Mouse (Mus musculus) gastrocnemius, postnatal 36 days (tissue): ENCODE results near the gene Clcn3. TPM values are rescaled to one million over a fixed set of nuclear protein-coding genes. Genes with fewer than 3 reads are reported as not detected.
"Not testable (repeated sequence)": the region's sequence is repeated elsewhere in the genome, so short reads cannot be mapped to it uniquely, and the experiment has no call there.

Source experiments
- DNase-seq, 2 experiments: peaks; one replicate each; pipeline ENCODE4 v3.0.0; 2022
- intact Hi-C: fragments of 180-260 bp; cut with DNase I; formaldehyde crosslinking; loops from one replicate; pipeline ENCODE4 v1.15.1; 2025
- long read RNA-seq, 2 experiments: library from polyadenylated mRNA; stranded (forward); transcript quantifications; one replicate each; pipeline ENCODE4 v2.0.0; 2021
- total RNA-seq, 2 experiments: library from RNA; stranded (reverse); gene quantifications; 2 replicates each; pipeline ENCODE4 v1.2.3; 2021

The Clcn3 gene
- 10 to 100 TPM; 24.3 to 25.4 TPM for total RNA-seq
- long read RNA-seq, experiment 1, full-length matches to known transcripts = 6 of 10 reads
- long read RNA-seq, experiment 1, partial matches to known transcripts = 2 of 10 reads
- long read RNA-seq, experiment 1, other reads (novel, unspliced or antisense) = 2 of 10 reads
- long read RNA-seq, experiment 2, full-length matches to known transcripts = 7 of 12 reads
- long read RNA-seq, experiment 2, partial matches to known transcripts = 1 of 12 reads
- long read RNA-seq, experiment 2, other reads (novel, unspliced or antisense) = 4 of 12 reads

GRCm38 (mm10) chr8:60982701-60983687 lies at the start of gene Clcn3:
Gene Clcn3, minus strand, starts transcription at chr8:60983300.
- intact Hi-C loops = no loop called here
- peak; percentile 90 to 95 for DNase-seq

GRCm38 (mm10) chr8:60996468-60996867 lies 13.4 kb upstream of the Clcn3 start:
- no peak for DNase-seq
- intact Hi-C loops = no loop called here

- no peak for DNase-seq
- intact Hi-C loops = no loop called here
Observed at GRCm38 (mm10) chr8:60993639-60993986, 10.5 kb upstream of the Clcn3 start.

- DNase-seq = peak; percentile 95 to 98
- intact Hi-C loops = no loop called here
Observed at GRCm38 (mm10) chr8:60992910-60993638, 10.0 kb upstream of the Clcn3 start, which contains the start of gene Nek1. Gene Nek1, plus strand, starts transcription at chr8:60993195.

- intact Hi-C loops = no loop called here
- DNase-seq = peak in 1 of 2 experiments; percentile 69
Observed at GRCm38 (mm10) chr8:60992561-60992909, 9.4 kb upstream of the Clcn3 start.

GRCm38 (mm10) chr8:60984260-60985010 lies 1.3 kb upstream of the Clcn3 start:
- intact Hi-C loops, DNase-seq: not testable (repeated sequence)

GRCm38 (mm10) chr8:60983688-60984079 lies 584 bp upstream of the Clcn3 start:
- DNase-seq = peak; percentile 34 to 41
- intact Hi-C loops = no loop called here

- no peak for DNase-seq
- intact Hi-C loops = no loop called here
Observed at GRCm38 (mm10) chr8:60981388-60981787, 1.7 kb downstream of the Clcn3 start.

GRCm38 (mm10) chr8:60978496-60978895 lies 4.6 kb downstream of the Clcn3 start:
- DNase-seq = no peak
- intact Hi-C loops = no loop called here

GRCm38 (mm10) chr8:60976818-60977217 lies 6.3 kb downstream of the Clcn3 start:
- no peak for DNase-seq
- intact Hi-C loops = no loop called here

- no peak for DNase-seq
- intact Hi-C loops = no loop called here
Observed at GRCm38 (mm10) chr8:60974837-60975236, 8.3 kb downstream of the Clcn3 start.

GRCm38 (mm10) chr8:60973448-60973847 lies 9.7 kb downstream of the Clcn3 start:
- intact Hi-C loops = no loop called here
- no peak for DNase-seq

- DNase-seq = peak in 1 of 2 experiments; percentile 7
- intact Hi-C loops = no loop called here
Observed at GRCm38 (mm10) chr8:60971808-60972207, 11.3 kb downstream of the Clcn3 start.

- DNase-seq = no peak
- intact Hi-C loops = no loop called here
Observed at GRCm38 (mm10) chr8:60969091-60969490, 14.0 kb downstream of the Clcn3 start.

- DNase-seq = no peak
- intact Hi-C loops = no loop called here
Observed at GRCm38 (mm10) chr8:60965741-60966140, 17.4 kb downstream of the Clcn3 start.

GRCm38 (mm10) chr8:60965306-60965705 lies 17.8 kb downstream of the Clcn3 start:
- intact Hi-C loops = no loop called here
- no peak for DNase-seq

GRCm38 (mm10) chr8:60964518-60964917 lies 18.6 kb downstream of the Clcn3 start:
- intact Hi-C loops = no loop called here
- no peak for DNase-seq

- intact Hi-C loops = no loop called here
- DNase-seq = no peak
Observed at GRCm38 (mm10) chr8:60963931-60964330, 19.2 kb downstream of the Clcn3 start.

GRCm38 (mm10) chr8:60962763-60963162 lies 20.3 kb downstream of the Clcn3 start:
- intact Hi-C loops = no loop called here
- DNase-seq = no peak

GRCm38 (mm10) chr8:60956847-60957246 lies 26.3 kb downstream of the Clcn3 start:
- no peak for DNase-seq
- intact Hi-C loops = no loop called here
